Comparison of ENCODE assay signal across 7 mouse cellular contexts in the genomic region with DNA sequence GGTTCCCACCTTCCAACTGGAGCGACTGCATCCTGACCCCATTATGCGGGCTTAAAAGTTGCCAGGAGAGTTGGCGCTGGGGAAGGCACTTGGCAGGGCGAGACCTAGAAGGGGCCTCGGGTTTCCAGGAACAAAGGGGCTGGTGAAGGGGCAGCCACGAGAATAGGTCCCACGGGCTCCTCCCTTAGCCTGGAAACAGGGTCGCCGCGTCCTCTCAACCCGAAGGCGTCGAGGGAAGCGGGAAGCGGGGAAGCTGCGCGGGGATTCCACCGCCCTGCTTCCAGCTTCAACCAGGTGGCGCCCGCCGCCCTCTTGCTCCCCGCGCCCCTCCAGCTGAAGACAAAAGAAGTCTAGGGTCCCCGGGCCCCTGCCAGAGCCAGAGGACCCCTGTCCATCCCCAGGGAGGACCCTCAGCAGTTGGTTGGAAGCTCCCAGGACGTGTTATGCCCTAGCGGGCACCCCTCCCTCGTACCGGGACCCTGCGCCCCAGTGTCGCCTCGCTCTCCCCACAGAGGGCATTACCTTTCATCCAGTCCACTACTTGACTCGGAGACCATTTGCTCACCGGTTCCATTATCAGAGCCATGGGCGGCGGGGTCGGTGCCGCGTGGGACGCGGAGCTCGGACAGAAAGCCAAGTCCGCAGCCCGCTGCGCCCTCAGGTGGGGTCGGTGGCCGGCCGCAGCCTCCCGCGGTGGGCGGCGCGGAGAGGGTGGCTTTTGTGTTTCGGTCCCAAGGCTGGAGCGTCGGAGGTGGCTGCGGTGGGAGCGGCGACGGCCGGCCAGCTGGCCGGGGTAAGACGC. TPM values are rescaled to one million over a fixed set of nuclear protein-coding genes. Genes with fewer than 3 reads are reported as not detected.
A peak's percentile ranks its signal among the peaks of the same experiment; 100 is the strongest.
DNase-seq lines count a peak whose midpoint lies in the region; ATAC-seq and TF ChIP-seq lines count a peak whose summit lies in the region.

No protein-coding gene starts in this region.

- 34% methylated on average over 62 of the region's 62 CpGs for WGBS in lung, adult 2 months
- 21% methylated on average over 62 of the region's 62 CpGs for WGBS in forebrain, embryonic 10.5 days
- 28% methylated on average over 51 of the region's 62 CpGs for WGBS in midbrain, embryonic 10.5 days

- peak overlapping the region; percentile 44 for H3K4me3 ChIP-seq in lung, adult 2 months (replicated peaks; ENCODE audit: extremely low read depth, low read depth, low read length)
- peak overlapping the region; percentile 65 for H3K4me3 ChIP-seq in forebrain, embryonic 10.5 days
- H3K4me3 ChIP-seq in midbrain, embryonic 10.5 days, result peak overlapping the region; percentile 66

- H3K36me3 ChIP-seq in forebrain, embryonic 10.5 days (replicated peaks), result no peaks in the 10 kb centered on the region
- no peaks in the 10 kb centered on the region for H3K36me3 ChIP-seq in midbrain, embryonic 10.5 days

- peak; percentile 6 for DNase-seq in lung, adult 2 months
- DNase-seq in lung, postnatal 36 days, result no peak
- peak; percentile 55 for DNase-seq in cerebellum, adult 11-12 months
- peak; percentile 33 for DNase-seq in forebrain, embryonic 10.5 days (ENCODE audit: extremely low spot score, low spot score)
- DNase-seq in kidney, adult 9 months, result peak; percentile 1
- peak; percentile 50 for DNase-seq in midbrain, embryonic 10.5 days (ENCODE audit: low spot score)

- no peak for TF ChIP-seq POLR2A in lung, adult 2 months (IDR thresholded peaks at IDR 0.05; ENCODE audit: borderline replicate concordance, extremely low read depth, low read depth, low read length)

- peaks cover 4% of the 10 kb centered on the region; the same call in 1 of the 2 replicates for H3K9me3 ChIP-seq in forebrain, embryonic 10.5 days
- no peaks in the 10 kb centered on the region for H3K9me3 ChIP-seq in midbrain, embryonic 10.5 days (replicated peaks)

- no peak for ATAC-seq in CD4-positive, CD25-positive, alpha-beta regulatory T cell, adult 4 months

- peak overlapping the region; percentile 86 for H3K27ac ChIP-seq in forebrain, embryonic 10.5 days
- H3K27ac ChIP-seq in midbrain, embryonic 10.5 days (replicated peaks), result peak overlapping the region; percentile 85

- H3K27me3 ChIP-seq in forebrain, embryonic 10.5 days (ENCODE audit: poor library complexity, severe bottlenecking), result peaks cover 46% of the 10 kb centered on the region
- peaks cover 23% of the 10 kb centered on the region; the same call in 1 of the 2 replicates for H3K27me3 ChIP-seq in midbrain, embryonic 10.5 days (ENCODE audit: low read depth, poor library complexity, severe bottlenecking)

- H3K4me1 ChIP-seq in lung, adult 2 months (ENCODE audit: control insufficient read depth, insufficient read depth, low read length), result no peaks in the 10 kb centered on the region
- no peaks in the 10 kb centered on the region; the same call in 1 of the 2 replicates for H3K4me1 ChIP-seq in forebrain, embryonic 10.5 days
- H3K4me1 ChIP-seq in midbrain, embryonic 10.5 days, result no peaks in the 10 kb centered on the region; the same call in 1 of the 2 replicates

- no peak for TF ChIP-seq CTCF in lung, adult 2 months (IDR thresholded peaks at IDR 0.05; ENCODE audit: insufficient read depth, low read length)

RNA-seq across cellular contexts. Expression of a gene that starts 0.6 kb away (rescaled TPM):
- 0.25 and 0.45 TPM in 2 replicates for polyA plus RNA-seq in lung, adult 2 months (2012; rRNA removed)
- polyA plus RNA-seq in forebrain, embryonic 10.5 days (2016; fragmentation: Nextera tagmentation; extraction: Ambion mirVana), result 2.9 and 3.2 TPM in 2 replicates
- polyA plus RNA-seq in midbrain, embryonic 10.5 days (2016; fragmentation: Nextera tagmentation; extraction: Ambion mirVana), result 3.4 and 4.2 TPM in 2 replicates
- polyA plus RNA-seq in CD4-positive, CD25-positive, alpha-beta regulatory T cell, adult 4 months (2017; shearing (Covaris generic)), result not detected
